Mouse (Mus musculus) G1E (cell line): Measurements from ENCODE around the gene Rft1.

ENCODE experiments used
- CTCF ChIP-seq: IDR thresholded peaks from 2 replicates; pipeline ENCODE4 v1.5.1; 2012; ENCODE audit warnings: low read depth, low read length, inconsistent platforms, mixed read lengths
- GATA2 ChIP-seq: IDR thresholded peaks from 2 replicates; pipeline ENCODE4 v1.6.1; 2012; ENCODE audit warnings: low read depth, low read length, inconsistent platforms, borderline replicate concordance
- POLR2AphosphoS5 ChIP-seq: IDR thresholded peaks from 2 replicates; pipeline ENCODE4 v1.6.1; 2012; ENCODE audit warnings: low read depth, low read length, inconsistent platforms; ENCODE audit not compliant: insufficient replicate concordance
- TAL1 ChIP-seq: conservative IDR thresholded peaks from 2 replicates; pipeline ENCODE4 v1.6.1; 2012; ENCODE audit warnings: low read depth, low read length, inconsistent platforms, mixed read lengths

- TF ChIP-seq CTCF (no peak), TAL1 (no peak), POLR2AphosphoS5 (no peak), GATA2 (no peak)
Measured at GRCm38 (mm10) chr14:30721850-30722249, 67.7 kb downstream of the Rft1 start.
